Mouse (Mus musculus) limb, embryonic 11.5 days (tissue): Measurements from ENCODE around the gene Efna3. TPM values are rescaled to one million over a fixed set of nuclear protein-coding genes. Genes with fewer than 3 reads are reported as not detected.

Experiments used
- ATAC-seq: fragments of 200-750 bp; cut with Nextera tagmentation; 2 replicates; pipeline ENCODE4 v1.8.0; 2017; ENCODE audit warnings: low read depth; ENCODE audit not compliant: insufficient number of reproducible peaks, low FRiP score, low TSS enrichment
- DNase-seq: peaks from one replicate; pipeline ENCODE4 v3.0.0-alpha.2; 2015; ENCODE audit warnings: low spot score
- H3K27ac ChIP-seq: fragments of 300-500 bp; sonication (generic); replicated peaks from 2 replicates; pipeline ENCODE4 v1.5.1; 2014; ENCODE audit warnings: low read depth, mild to moderate bottlenecking, low read length
- H3K27me3 ChIP-seq: fragments of 300-500 bp; sonication (generic); 2 replicates; pipeline ENCODE4 v1.6.1; 2014; ENCODE audit warnings: mild to moderate bottlenecking, low read length, mixed read lengths; ENCODE audit not compliant: control insufficient read depth, insufficient read depth
- H3K36me3 ChIP-seq: fragments of 300-500 bp; sonication (generic); 2 replicates; pipeline ENCODE4 v1.6.1; 2014; ENCODE audit warnings: mild to moderate bottlenecking, low read length, moderate library complexity, mixed read lengths; ENCODE audit not compliant: control insufficient read depth, insufficient read depth
- H3K4me1 ChIP-seq: fragments of 300-500 bp; sonication (generic); 2 replicates; pipeline ENCODE4 v1.6.1; 2014; ENCODE audit warnings: low read length, mixed read lengths; ENCODE audit not compliant: control insufficient read depth, insufficient read depth
- H3K4me2 ChIP-seq: fragments of 300-500 bp; sonication (generic); 2 replicates; pipeline ENCODE4 v1.6.1; 2014; ENCODE audit warnings: low read depth, mild to moderate bottlenecking, moderate library complexity; ENCODE audit not compliant: severe bottlenecking
- H3K4me3 ChIP-seq: fragments of 300-500 bp; sonication (generic); 2 replicates; pipeline ENCODE4 v1.5.1; 2014; ENCODE audit warnings: low read depth, low read length
- H3K9ac ChIP-seq: fragments of 300-500 bp; sonication (generic); 2 replicates; pipeline ENCODE4 v1.6.1; 2014; ENCODE audit warnings: mild to moderate bottlenecking, low read length
- H3K9me3 ChIP-seq: fragments of 300-500 bp; sonication (generic); 2 replicates; pipeline ENCODE4 v1.6.1; 2016; ENCODE audit warnings: low read length; ENCODE audit not compliant: control insufficient read depth
- WGBS: fragments of 180-500 bp; shearing (Covaris S2); extraction: QIAGEN DNeasy Blood & Tissue Kit; methylation state at CpG from one replicate; pipeline ENCODE4 v1.1.7; 2014; 5-methylcytosine and 5-hydroxymethylcytosine counted together
- polyA plus RNA-seq: library from polyadenylated mRNA; unstranded; fragments of >200 nt; fragmentation: Nextera tagmentation; extraction: Ambion mirVana; gene quantifications from 2 replicates; pipeline ENCODE4 v1.2.1, GENCODE M21; 2014

Efna3 gene
- polyA plus RNA-seq, 1 experiment from 2014 or later, result 19.3 TPM

DNA sequence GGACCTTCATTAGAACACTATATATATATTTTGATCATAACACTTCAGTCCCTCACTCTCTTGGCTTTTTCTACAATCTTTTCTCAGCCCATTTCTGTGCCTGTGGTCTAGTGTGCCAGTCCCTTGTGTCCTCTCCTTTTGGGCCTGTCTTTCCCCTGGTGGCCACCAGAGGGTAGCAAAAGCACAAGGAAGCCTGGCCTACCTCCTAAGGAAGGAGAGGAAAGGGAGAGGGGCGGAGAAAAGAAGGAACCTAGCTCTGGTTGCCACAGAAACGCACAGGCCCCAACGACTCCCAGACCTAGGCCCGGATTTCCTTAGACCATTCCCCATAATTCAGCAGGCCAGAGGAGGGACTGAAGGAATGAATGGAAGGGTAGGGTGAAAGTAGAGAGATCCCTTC, 5.9 kb downstream of the Efna3 start:
- Histone ChIP-seq H3K4me2 (0 out of 2 replicates have a peak overlapping the region, but pooled peaks have one; percentile 50), H3K4me3 (no peak overlapping the region), H3K9ac (no peak overlapping the region), H3K27me3 (peaks cover 32% of the 10 kb centered on the region), H3K9me3 (0 out of 2 replicates have a peak, but pooled peaks cover 2% of the 10 kb centered on the region), H3K36me3 (no peaks in the 10 kb centered on the region), H3K27ac (no peak overlapping the region), H3K4me1 (peaks cover 55% of the 10 kb centered on the region)
- peak; percentile 56 for ATAC-seq
- WGBS, result 0% methylated on average over 4 of the region's 4 CpGs
- DNase-seq, result peak; percentile 89

DNA sequence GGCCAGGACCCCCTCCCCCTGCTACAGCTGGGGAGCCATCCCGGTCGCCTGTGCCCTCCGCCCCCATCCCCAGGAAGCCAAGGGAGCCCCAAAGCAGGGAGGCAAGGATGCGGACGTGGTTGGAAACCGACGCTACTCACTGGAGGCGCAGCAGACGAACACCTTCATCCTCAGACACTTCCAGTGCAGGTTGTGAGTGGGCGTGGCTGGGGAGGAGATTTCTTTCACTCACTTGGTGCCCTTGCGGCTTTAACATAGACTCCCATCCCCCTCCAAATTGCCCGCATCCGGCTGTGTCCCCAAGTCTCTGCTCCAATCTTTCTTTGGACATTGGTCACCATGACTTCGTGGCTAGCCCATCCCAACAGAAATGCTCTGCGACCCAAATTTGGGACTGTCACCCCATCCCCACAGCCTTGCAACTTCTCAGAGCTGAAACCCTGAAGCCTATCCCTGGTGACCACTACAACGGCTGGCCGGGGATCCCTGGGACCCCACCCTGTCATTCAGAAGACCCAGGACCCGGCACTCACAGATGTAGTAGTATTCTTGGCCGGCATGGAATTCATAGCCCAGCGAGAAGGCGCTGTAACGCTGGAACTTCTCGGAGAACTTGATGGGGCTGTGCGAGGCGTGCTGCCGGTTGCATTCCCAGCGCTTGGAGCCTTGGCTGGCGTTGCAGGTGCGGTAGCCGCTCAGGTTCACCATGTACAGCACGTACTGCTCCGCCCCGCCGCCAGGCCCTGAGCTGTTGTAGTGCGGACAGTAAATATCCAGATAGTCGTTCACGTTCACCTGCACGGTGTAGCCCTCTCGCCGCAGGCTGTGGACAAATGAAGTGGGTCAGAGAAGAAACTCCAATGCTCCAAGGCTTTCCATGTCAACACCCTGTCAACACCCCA, 6.6 kb downstream of the Efna3 start:
- H3K4me1 ChIP-seq, result peaks cover 48% of the 10 kb centered on the region
- DNase-seq (no peak), ATAC-seq (no peak)
- peak overlapping the region; percentile 50 for H3K4me2 ChIP-seq
- 14% methylated on average over 40 of the region's 40 CpGs for WGBS
- H3K9me3 ChIP-seq, result 0 out of 2 replicates have a peak, but pooled peaks cover 3% of the 10 kb centered on the region
- H3K27me3 ChIP-seq, result peaks cover 27% of the 10 kb centered on the region
- H3K9ac ChIP-seq, result 0 out of 2 replicates have a peak overlapping the region, but pooled peaks have one; percentile 0
- no peak overlapping the region for H3K27ac ChIP-seq
- no peaks in the 10 kb centered on the region for H3K36me3 ChIP-seq
- H3K4me3 ChIP-seq, result peak overlapping the region; percentile 12; the same call in 1 of the 2 replicates

DNA sequence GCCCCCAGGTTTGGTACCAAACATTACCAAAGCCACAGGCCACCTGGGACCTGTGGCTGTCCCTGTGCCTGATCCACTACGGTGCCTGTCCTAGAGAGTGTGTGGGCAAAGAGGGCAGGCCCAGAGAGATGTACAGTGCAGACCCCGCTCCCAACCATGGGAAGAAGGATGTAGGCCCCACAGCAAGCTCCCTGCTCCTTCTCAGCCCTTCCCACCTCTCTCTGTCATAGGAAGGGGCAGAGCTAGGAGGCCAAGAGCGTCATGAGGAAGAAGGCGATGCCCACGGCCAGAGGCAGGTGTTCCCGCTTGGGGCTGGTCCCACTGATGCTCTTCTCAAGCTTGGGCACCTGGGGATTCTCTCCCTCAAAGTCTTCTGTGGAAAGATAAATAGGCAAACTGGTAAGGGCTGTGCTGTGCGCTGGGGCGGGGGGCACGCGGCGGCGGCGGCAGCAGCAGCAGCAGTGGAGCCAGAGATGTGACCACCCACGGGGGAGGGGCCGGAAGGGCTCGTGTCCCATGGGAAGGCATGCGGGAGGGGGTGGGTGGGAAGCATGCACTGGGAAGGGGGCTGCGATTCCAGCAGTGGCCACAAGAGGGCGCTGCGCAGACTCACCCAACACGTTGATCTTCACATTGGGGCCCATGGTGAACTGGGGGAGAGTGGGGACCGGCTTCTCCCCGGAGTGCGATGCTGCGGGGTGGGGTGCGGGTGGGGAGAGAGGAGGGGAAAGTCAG, 7.4 kb downstream of the Efna3 start:
- H3K4me2 ChIP-seq, result peak overlapping the region; percentile 50
- peak overlapping the region; percentile 21 for H3K4me3 ChIP-seq
- no peak overlapping the region for H3K27ac ChIP-seq
- ATAC-seq, result 0 out of 2 replicates have a peak, but pooled peaks have one; percentile 3
- WGBS, result 8% methylated on average over 23 of the region's 26 CpGs
- 0 out of 2 replicates have a peak, but pooled peaks cover 3% of the 10 kb centered on the region for H3K9me3 ChIP-seq
- peaks cover 42% of the 10 kb centered on the region for H3K4me1 ChIP-seq
- DNase-seq, result peak; percentile 94
- H3K36me3 ChIP-seq, result no peaks in the 10 kb centered on the region
- H3K27me3 ChIP-seq, result peaks cover 20% of the 10 kb centered on the region
- peak overlapping the region; percentile 17; the same call in 1 of the 2 replicates for H3K9ac ChIP-seq

DNA sequence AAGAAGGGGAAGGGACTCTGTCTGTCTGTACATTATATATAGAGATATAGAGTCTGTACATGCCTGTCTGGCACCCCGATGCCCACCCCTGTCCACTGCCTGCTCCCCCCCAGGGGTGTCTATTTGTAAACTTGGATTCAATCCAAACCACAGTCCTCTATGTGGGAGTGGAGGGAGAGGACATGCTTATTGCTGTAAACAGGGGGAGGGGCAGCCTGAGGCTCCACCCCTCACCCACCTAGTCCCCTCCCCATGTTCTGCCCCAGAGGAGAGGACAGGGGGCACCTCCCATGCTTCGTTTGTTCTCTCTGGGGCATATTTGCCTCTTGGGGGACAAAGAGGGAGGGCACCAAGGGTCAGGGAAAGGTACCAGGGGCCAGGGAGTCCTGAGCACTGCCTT, 8.0 kb downstream of the Efna3 start:
- H3K9ac ChIP-seq, result peak overlapping the region; percentile 17; the same call in 1 of the 2 replicates
- H3K4me2 ChIP-seq, result peak overlapping the region; percentile 50; the same call in 1 of the 2 replicates
- H3K27me3 ChIP-seq, result peaks cover 16% of the 10 kb centered on the region
- 49% methylated on average over 2 of the region's 2 CpGs for WGBS
- H3K36me3 ChIP-seq, result no peaks in the 10 kb centered on the region
- H3K9me3 ChIP-seq, result 0 out of 2 replicates have a peak, but pooled peaks cover 3% of the 10 kb centered on the region
- ATAC-seq (0 out of 2 replicates have a peak, but pooled peaks have one; percentile 1), DNase-seq (no peak)
- peaks cover 36% of the 10 kb centered on the region for H3K4me1 ChIP-seq
- H3K27ac ChIP-seq, result no peak overlapping the region
- H3K4me3 ChIP-seq, result no peak overlapping the region

DNA sequence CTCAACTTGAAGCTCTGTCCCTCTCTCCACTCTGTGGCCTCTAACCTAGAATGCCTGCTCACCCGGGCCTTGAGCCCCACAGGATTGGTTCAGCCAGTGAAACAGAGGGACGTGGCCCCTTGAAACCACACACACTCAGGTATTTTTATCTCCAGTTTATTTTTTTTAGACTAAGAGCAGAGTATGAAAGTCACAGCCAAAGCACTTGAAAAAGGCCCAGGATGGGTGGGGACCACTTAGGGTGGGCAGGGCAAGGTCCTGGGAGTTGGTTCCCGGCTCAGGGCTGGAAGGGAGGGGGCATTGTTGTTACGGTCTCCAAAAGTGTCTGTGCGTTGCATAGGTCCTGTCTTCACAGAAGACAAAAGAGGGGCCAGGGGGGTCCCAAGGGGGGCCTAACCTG, 8.4 kb downstream of the Efna3 start:
- H3K9me3 ChIP-seq, result 0 out of 2 replicates have a peak, but pooled peaks cover 3% of the 10 kb centered on the region
- WGBS, result 80% methylated on average over 5 of the region's 5 CpGs
- no peaks in the 10 kb centered on the region for H3K36me3 ChIP-seq
- ATAC-seq (no peak), DNase-seq (no peak)
- 0 out of 2 replicates have a peak overlapping the region, but pooled peaks have one; percentile 14 for H3K27ac ChIP-seq
- H3K4me1 ChIP-seq, result peaks cover 32% of the 10 kb centered on the region
- H3K9ac ChIP-seq, result no peak overlapping the region
- no peak overlapping the region for H3K4me2 ChIP-seq
- no peak overlapping the region for H3K4me3 ChIP-seq
- peaks cover 12% of the 10 kb centered on the region for H3K27me3 ChIP-seq

DNA sequence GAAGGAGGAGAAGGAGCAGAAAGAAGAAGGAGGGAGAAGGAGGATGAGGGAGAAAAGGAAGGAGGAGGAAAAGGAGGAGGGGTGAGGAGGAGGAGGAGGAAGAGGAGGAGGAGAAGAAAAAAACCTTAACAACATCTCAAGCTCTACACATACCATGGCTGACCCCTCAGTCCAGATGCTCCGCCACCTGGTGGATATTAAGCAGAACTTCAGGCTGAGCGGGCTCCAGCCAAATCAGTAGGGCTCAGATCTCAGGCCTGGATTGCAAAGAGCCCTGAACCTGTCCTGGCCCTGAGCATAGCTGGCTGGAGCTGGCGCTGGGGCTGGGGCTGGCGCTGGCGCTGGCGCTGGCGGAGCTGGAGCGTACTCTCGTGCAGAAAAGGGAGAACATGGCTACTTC, 14.7 kb downstream of the Efna3 start:
- Histone ChIP-seq H3K4me2 (0 out of 2 replicates have a peak overlapping the region, but pooled peaks have one; percentile 4), H3K4me3 (no peak overlapping the region), H3K27ac (no peak overlapping the region), H3K27me3 (no peaks in the 10 kb centered on the region), H3K9ac (no peak overlapping the region), H3K4me1 (no peaks in the 10 kb centered on the region), H3K9me3 (0 out of 2 replicates have a peak, but pooled peaks cover 3% of the 10 kb centered on the region), H3K36me3 (no peaks in the 10 kb centered on the region)
- 1% methylated on average over 9 of the region's 9 CpGs for WGBS
- ATAC-seq (peak; percentile 63), DNase-seq (peak; percentile 89)

DNA sequence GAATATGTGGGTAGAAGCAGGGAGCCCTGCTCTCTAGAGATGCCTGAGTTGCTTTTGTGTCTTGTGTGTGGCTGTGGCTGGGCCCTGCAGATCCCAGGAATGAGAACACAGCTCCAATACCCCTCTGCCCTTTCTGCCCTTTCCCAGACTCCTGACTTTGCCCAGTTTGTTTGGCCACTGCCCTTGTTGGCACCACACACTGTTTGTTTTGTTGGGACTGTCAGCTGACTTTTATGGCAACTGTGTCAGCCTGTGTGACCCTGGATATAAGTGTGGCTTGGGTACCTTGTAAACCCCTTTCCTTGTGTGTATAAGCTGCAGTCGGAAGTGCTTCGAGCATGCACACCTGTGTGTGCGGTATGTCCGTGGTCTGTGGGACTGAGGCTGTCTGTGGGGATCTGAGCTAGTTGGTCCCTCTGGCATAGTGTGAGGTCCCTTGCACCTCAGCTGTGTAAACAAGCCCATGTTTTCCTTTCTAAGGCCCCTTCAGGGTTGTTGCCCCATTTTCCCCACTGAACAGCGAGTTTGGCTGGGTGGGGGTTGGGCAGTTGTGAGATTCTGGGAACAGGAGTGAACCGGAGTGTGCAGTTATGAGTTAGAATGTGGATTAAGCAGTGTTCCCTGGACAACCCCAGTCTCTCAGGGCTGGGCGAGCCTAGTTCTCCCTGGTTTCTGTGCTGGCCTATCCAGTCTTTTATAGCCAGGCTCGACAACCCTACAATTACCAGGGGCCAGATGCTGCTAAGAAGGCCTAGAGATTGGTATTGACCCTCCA, 17.0 kb downstream of the Efna3 start:
- no peaks in the 10 kb centered on the region for H3K27me3 ChIP-seq
- DNase-seq (no peak), ATAC-seq (no peak)
- H3K27ac ChIP-seq, result no peak overlapping the region
- no peak overlapping the region for H3K9ac ChIP-seq
- H3K4me1 ChIP-seq, result no peaks in the 10 kb centered on the region
- no peak overlapping the region for H3K4me3 ChIP-seq
- 61% methylated on average over 8 of the region's 8 CpGs for WGBS
- no peaks in the 10 kb centered on the region for H3K9me3 ChIP-seq
- no peak overlapping the region for H3K4me2 ChIP-seq
- H3K36me3 ChIP-seq, result no peaks in the 10 kb centered on the region
